Mouse (Mus musculus) liver, embryonic 15.5 days (tissue): ENCODE data around the gene Auh. TPM values are rescaled to one million over a fixed set of nuclear protein-coding genes. Genes with fewer than 3 reads are reported as not detected.

ENCODE experiments used
- ATAC-seq: fragments of 200-750 bp; cut with Nextera tagmentation; 2 replicates; pipeline ENCODE4 v1.8.0; 2017; ENCODE audit warnings: moderate number of reproducible peaks, mild to moderate bottlenecking, moderate library complexity; ENCODE audit not compliant: insufficient read depth
- H3K27ac ChIP-seq: fragments of 300-500 bp; sonication (generic); replicated peaks from 2 replicates; pipeline ENCODE4 v1.5.1; 2015; ENCODE audit warnings: mild to moderate bottlenecking, inconsistent platforms
- H3K27me3 ChIP-seq: fragments of 300-500 bp; sonication (generic); 2 replicates; pipeline ENCODE4 v1.6.1; 2015; ENCODE audit warnings: mild to moderate bottlenecking, inconsistent platforms
- H3K36me3 ChIP-seq: fragments of 300-500 bp; sonication (generic); replicated peaks from 2 replicates; pipeline ENCODE4 v1.6.1; 2015; ENCODE audit warnings: moderate library complexity, mild to moderate bottlenecking, inconsistent platforms
- H3K4me1 ChIP-seq: fragments of 300-500 bp; sonication (generic); replicated peaks from 2 replicates; pipeline ENCODE4 v1.6.1; 2015; ENCODE audit warnings: inconsistent platforms
- H3K4me2 ChIP-seq: fragments of 300-500 bp; sonication (generic); 2 replicates; pipeline ENCODE4 v1.6.1; 2015; ENCODE audit warnings: moderate library complexity, mild to moderate bottlenecking, inconsistent platforms
- H3K4me3 ChIP-seq: fragments of 300-500 bp; sonication (generic); replicated peaks from 2 replicates; pipeline ENCODE4 v1.5.1; 2015; ENCODE audit warnings: mild to moderate bottlenecking, inconsistent platforms
- H3K9ac ChIP-seq: fragments of 300-500 bp; sonication (generic); 2 replicates; pipeline ENCODE4 v1.6.1; 2015; ENCODE audit warnings: moderate library complexity, mild to moderate bottlenecking, inconsistent platforms
- H3K9me3 ChIP-seq: fragments of 300-500 bp; sonication (generic); replicated peaks from 2 replicates; pipeline ENCODE4 v1.6.1; 2016; ENCODE audit warnings: inconsistent platforms
- WGBS: fragments of 180-500 bp; shearing (Covaris S2); methylation state at CpG from one replicate; pipeline ENCODE4 v1.1.7; 2015; ENCODE audit warnings: mixed read lengths; ENCODE audit not compliant: insufficient replicate concordance; 5-methylcytosine and 5-hydroxymethylcytosine counted together
- polyA plus RNA-seq: library from polyadenylated mRNA; unstranded; fragments of >200 nt; fragmentation: Nextera tagmentation; extraction: Ambion mirVana; gene quantifications from 2 replicates; pipeline ENCODE4 v1.2.1, GENCODE M21; 2015

The Auh gene
- polyA plus RNA-seq, 1 experiment from 2014 or later = 30.4 TPM

DNA sequence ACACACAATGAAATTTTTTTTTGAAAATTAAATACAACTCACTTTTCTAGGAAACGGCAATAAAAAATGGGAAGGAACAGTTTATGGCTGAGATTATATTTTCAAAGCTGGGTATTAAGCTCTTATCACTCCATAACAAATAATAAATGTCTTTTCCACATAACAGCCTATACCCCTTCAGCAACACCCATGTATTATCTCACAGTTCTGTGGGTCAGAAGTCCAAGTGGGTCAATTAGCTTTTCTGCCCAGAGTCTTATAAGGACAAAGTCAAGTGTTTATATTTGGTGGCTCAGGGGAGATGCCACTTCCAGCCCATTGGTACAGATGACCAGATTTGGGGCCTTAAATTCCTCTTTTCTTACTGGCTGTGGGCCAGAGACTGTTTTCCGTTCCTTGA lies 129.4 kb downstream of the Auh start:
- H3K27ac ChIP-seq = no peak overlapping the region
- no peak overlapping the region for H3K9ac ChIP-seq

GRCm38 (mm10) chr13:52794232-52794631 lies 135.2 kb downstream of the Auh start:
- H3K4me2 ChIP-seq = no peak overlapping the region
- no peaks in the 10 kb centered on the region for H3K36me3 ChIP-seq
- no peak overlapping the region for H3K27ac ChIP-seq
- H3K9ac ChIP-seq = no peak overlapping the region
- no peaks in the 10 kb centered on the region for H3K9me3 ChIP-seq
- H3K27me3 ChIP-seq = no peaks in the 10 kb centered on the region
- H3K4me3 ChIP-seq = no peak overlapping the region
- H3K4me1 ChIP-seq = no peaks in the 10 kb centered on the region
- WGBS = 58% methylated on average over 4 of the region's 4 CpGs
- ATAC-seq = no peak

More for the DNA sequence above, 129.4 kb downstream of the Auh start:
- peaks cover 7% of the 10 kb centered on the region; the same call in 1 of the 2 replicates for H3K4me1 ChIP-seq
- no peaks in the 10 kb centered on the region for H3K27me3 ChIP-seq
- no peak for ATAC-seq
- H3K9me3 ChIP-seq = no peaks in the 10 kb centered on the region
- WGBS = 41% methylated on average over 2 of the region's 2 CpGs
- no peak overlapping the region for H3K4me2 ChIP-seq
- no peaks in the 10 kb centered on the region for H3K36me3 ChIP-seq
- no peak overlapping the region for H3K4me3 ChIP-seq

- Histone ChIP-seq H3K9ac (no peak overlapping the region), H3K36me3 (no peaks in the 10 kb centered on the region), H3K4me2 (no peak overlapping the region), H3K27me3 (no peaks in the 10 kb centered on the region), H3K9me3 (no peaks in the 10 kb centered on the region), H3K4me3 (no peak overlapping the region), H3K27ac (no peak overlapping the region), H3K4me1 (no peaks in the 10 kb centered on the region)
- 35% methylated on average over 13 of the region's 13 CpGs for WGBS
- ATAC-seq = no peak
These were observed 136.0 kb downstream of the Auh start for GRCm38 (mm10) chr13:52793434-52793989.

GRCm38 (mm10) chr13:52792242-52792844 lies 137.1 kb downstream of the Auh start:
- H3K27me3 ChIP-seq = no peaks in the 10 kb centered on the region
- no peak for ATAC-seq
- H3K36me3 ChIP-seq = no peaks in the 10 kb centered on the region
- H3K4me3 ChIP-seq = no peak overlapping the region
- H3K4me2 ChIP-seq = no peak overlapping the region
- H3K27ac ChIP-seq = no peak overlapping the region
- H3K9me3 ChIP-seq = no peaks in the 10 kb centered on the region
- no peaks in the 10 kb centered on the region for H3K4me1 ChIP-seq
- no peak overlapping the region for H3K9ac ChIP-seq
- 85% methylated on average over 9 of the region's 9 CpGs for WGBS

DNA sequence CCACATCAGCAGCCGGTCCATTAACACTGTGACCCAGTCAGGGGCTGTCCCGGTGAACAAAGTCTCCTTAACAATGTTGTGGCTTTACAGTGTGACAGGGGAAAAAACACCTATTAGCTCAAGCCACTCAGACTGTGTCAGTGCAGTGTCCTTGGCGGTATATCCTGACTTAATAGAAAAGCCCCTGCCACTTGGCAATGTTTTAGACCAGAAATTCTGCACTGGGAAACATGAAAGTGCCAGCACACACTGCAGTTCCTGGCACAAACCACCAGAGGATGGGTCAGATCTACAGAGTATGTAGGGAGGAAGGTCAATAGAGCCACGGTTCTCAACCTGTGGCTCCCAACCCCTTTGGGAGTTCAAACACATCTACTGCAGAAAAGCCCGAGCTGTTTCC lies 138.6 kb downstream of the Auh start:
- ATAC-seq = no peak

More for the DNA sequence above, 138.6 kb downstream of the Auh start:
- H3K36me3 ChIP-seq = no peaks in the 10 kb centered on the region
- H3K27ac ChIP-seq = no peak overlapping the region
- 56% methylated on average over 5 of the region's 5 CpGs for WGBS
- H3K9ac ChIP-seq = no peak overlapping the region
- H3K27me3 ChIP-seq = no peaks in the 10 kb centered on the region
- H3K4me2 ChIP-seq = no peak overlapping the region
- no peaks in the 10 kb centered on the region for H3K4me1 ChIP-seq
- H3K9me3 ChIP-seq = no peaks in the 10 kb centered on the region
- no peak overlapping the region for H3K4me3 ChIP-seq

Other genes with a start within 250 kb of the Auh start
- gene Nfil3, start 51.4 kb upstream of the Auh start, polyA plus RNA-seq = 6.0 and 6.1 TPM in 2 replicates